14 mouse cellular contexts compared by ENCODE assay signal in the genomic region with DNA sequence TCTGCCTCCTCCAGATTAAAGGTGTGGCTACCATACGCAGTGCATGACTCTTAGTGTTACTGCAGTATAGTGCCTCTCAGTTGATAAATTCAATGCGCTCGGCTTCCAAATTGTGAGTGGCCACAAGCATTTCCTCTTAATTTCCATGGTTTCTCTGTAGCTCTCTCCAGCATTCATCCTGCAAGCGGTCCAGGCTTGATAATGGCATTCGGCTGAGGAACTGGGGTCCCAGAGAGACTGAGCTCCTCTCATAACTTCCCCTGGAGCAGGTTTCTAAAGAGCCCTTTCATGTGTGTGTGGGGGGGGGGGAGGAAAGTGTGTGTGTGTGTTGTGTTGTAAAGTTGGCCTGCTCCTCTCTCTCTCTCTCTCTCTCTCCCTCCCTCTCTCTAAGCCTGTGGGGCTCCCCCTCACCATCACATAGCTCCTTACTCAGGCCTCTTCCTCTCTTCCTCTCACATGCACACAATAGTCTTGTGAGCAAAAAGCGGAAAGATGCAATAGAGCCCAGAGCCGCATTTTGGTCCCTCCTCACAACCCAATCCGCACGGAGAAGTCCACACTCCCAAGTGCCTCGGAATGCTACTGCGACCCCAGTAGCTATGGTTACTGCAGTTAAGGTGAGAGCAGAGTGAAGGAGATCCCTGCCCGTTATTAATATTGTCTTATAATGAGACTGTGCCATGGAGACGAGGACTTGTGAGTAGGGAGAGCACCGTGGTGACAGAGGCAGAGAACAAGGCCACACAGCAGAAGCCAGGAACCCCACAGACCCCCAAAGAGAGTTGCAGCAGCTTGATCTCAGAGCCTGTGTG. TPM values are rescaled to one million over a fixed set of nuclear protein-coding genes. Genes with fewer than 3 reads are reported as not detected.
DNase-seq lines count a peak whose midpoint lies in the region; ATAC-seq and TF ChIP-seq lines count a peak whose summit lies in the region.
"Had no signal": no experiment of that assay in that cellular context is flagged by ENCODE, and none has a peak within 500 bp of the region (broad histone marks: within the 10 kb centered on the region; RNA-seq: fewer than 3 reads in every experiment).

No protein-coding gene starts in this region.

- H3K9me3 ChIP-seq in midbrain, embryonic 13.5 days, result no peaks in the 10 kb centered on the region
- no peaks in the 10 kb centered on the region for H3K9me3 ChIP-seq in midbrain, embryonic 14.5 days (ENCODE audit: control insufficient read depth, low read length)
- H3K9me3 ChIP-seq in embryonic facial prominence, embryonic 13.5 days, result no peaks in the 10 kb centered on the region
- no peaks in the 10 kb centered on the region for H3K9me3 ChIP-seq in liver, postnatal 0 days (ENCODE audit: low read length)
- H3K9me3 ChIP-seq: heart, embryonic 13.5 days; liver, embryonic 15.5 days had no signal

- H3K27me3 ChIP-seq in midbrain, embryonic 13.5 days, result no peaks in the 10 kb centered on the region
- no peaks in the 10 kb centered on the region for H3K27me3 ChIP-seq in midbrain, embryonic 14.5 days (ENCODE audit: control insufficient read depth, insufficient read depth, low read length)
- no peaks in the 10 kb centered on the region for H3K27me3 ChIP-seq in embryonic facial prominence, embryonic 13.5 days
- H3K27me3 ChIP-seq in splenic B cell, adult 2 months (ENCODE audit: control insufficient read depth, insufficient read depth, low read length, poor library complexity, severe bottlenecking), result no peaks in the 10 kb centered on the region
- H3K27me3 ChIP-seq in liver, postnatal 0 days (ENCODE audit: insufficient read depth, low read length), result no peaks in the 10 kb centered on the region
- H3K27me3 ChIP-seq: liver, embryonic 15.5 days had no signal

- no peak overlapping the region for H3K4me2 ChIP-seq in midbrain, embryonic 13.5 days (replicated peaks)
- H3K4me2 ChIP-seq in midbrain, embryonic 14.5 days (ENCODE audit: low read length), result no peak overlapping the region
- no peak overlapping the region for H3K4me2 ChIP-seq in embryonic facial prominence, embryonic 13.5 days
- H3K4me2 ChIP-seq in liver, postnatal 0 days (ENCODE audit: low read depth, low read length), result no peak overlapping the region
- H3K4me2 ChIP-seq: heart, embryonic 13.5 days; liver, embryonic 15.5 days had no signal

- WGBS in midbrain, embryonic 13.5 days, result 54% methylated on average over 14 of the region's 14 CpGs
- 60% methylated on average over 14 of the region's 14 CpGs for WGBS in midbrain, embryonic 14.5 days
- 47% methylated on average over 14 of the region's 14 CpGs for WGBS in embryonic facial prominence, embryonic 13.5 days
- WGBS in liver, postnatal 0 days (ENCODE audit: insufficient replicate concordance), result 51% methylated on average over 14 of the region's 14 CpGs

- TF ChIP-seq EP300 in liver, postnatal 0 days (IDR thresholded peaks at IDR 0.05; ENCODE audit: low read depth), result no peak

- intact Hi-C loops in gastrocnemius, postnatal 36 days (cut with DNase I), result loop anchor here (5.0 kb wide), 1 partner anchor 41 kb away; no protein-coding TSS in a partner anchor

- H3K9ac ChIP-seq in midbrain, embryonic 13.5 days (replicated peaks), result no peak overlapping the region
- no peak overlapping the region for H3K9ac ChIP-seq in midbrain, embryonic 14.5 days (replicated peaks; ENCODE audit: low read length)
- H3K9ac ChIP-seq in embryonic facial prominence, embryonic 13.5 days, result no peak overlapping the region
- no peak overlapping the region for H3K9ac ChIP-seq in liver, postnatal 0 days (replicated peaks)
- H3K9ac ChIP-seq: heart, embryonic 13.5 days; liver, embryonic 15.5 days had no signal

- no peaks in the 10 kb centered on the region for H3K36me3 ChIP-seq in midbrain, embryonic 13.5 days
- H3K36me3 ChIP-seq in midbrain, embryonic 14.5 days (ENCODE audit: control insufficient read depth, insufficient read depth, low read length), result no peaks in the 10 kb centered on the region
- no peaks in the 10 kb centered on the region for H3K36me3 ChIP-seq in embryonic facial prominence, embryonic 13.5 days
- H3K36me3 ChIP-seq in splenic B cell, adult 2 months (ENCODE audit: control insufficient read depth, insufficient read depth, low read length, poor library complexity, severe bottlenecking), result no peaks in the 10 kb centered on the region
- H3K36me3 ChIP-seq in liver, postnatal 0 days (replicated peaks; ENCODE audit: insufficient read depth, low read length), result no peaks in the 10 kb centered on the region
- H3K36me3 ChIP-seq: heart, embryonic 13.5 days; liver, embryonic 15.5 days had no signal

- no peak overlapping the region for H3K27ac ChIP-seq in midbrain, embryonic 13.5 days
- H3K27ac ChIP-seq in midbrain, embryonic 14.5 days (replicated peaks; ENCODE audit: low read depth, low read length), result no peak overlapping the region
- H3K27ac ChIP-seq in embryonic facial prominence, embryonic 13.5 days, result peak overlapping the region; percentile 48; the same call in 1 of the 2 replicates
- no peak overlapping the region for H3K27ac ChIP-seq in liver, postnatal 0 days (ENCODE audit: low read depth)
- H3K27ac ChIP-seq: heart, embryonic 13.5 days; kidney, postnatal 0 days; liver, embryonic 15.5 days had no signal

- ATAC-seq in midbrain, embryonic 13.5 days, result 0 out of 2 replicates have a peak, but pooled peaks have one; percentile 30
- ATAC-seq in midbrain, embryonic 14.5 days (ENCODE audit: low FRiP score, low TSS enrichment), result no peak
- no peak for ATAC-seq in embryonic facial prominence, embryonic 13.5 days (ENCODE audit: insufficient number of reproducible peaks, insufficient read depth, low FRiP score, low TSS enrichment, low read depth)
- peak; percentile 35 for ATAC-seq in inflammation-experienced regulatory T-cells, adult 6 months
- no peak for ATAC-seq in liver, postnatal 0 days
- ATAC-seq: CD4-positive, CD25-positive, alpha-beta regulatory T cell, adult 4 months had no signal

- H3K4me1 ChIP-seq in midbrain, embryonic 13.5 days (replicated peaks), result peaks cover 7% of the 10 kb centered on the region
- H3K4me1 ChIP-seq in midbrain, embryonic 14.5 days (ENCODE audit: control insufficient read depth, insufficient read depth, low read length), result peaks cover 4% of the 10 kb centered on the region; the same call in 1 of the 2 replicates
- peaks cover 34% of the 10 kb centered on the region for H3K4me1 ChIP-seq in embryonic facial prominence, embryonic 13.5 days
- peaks cover 8% of the 10 kb centered on the region; the same call in 1 of the 2 replicates for H3K4me1 ChIP-seq in liver, postnatal 0 days (ENCODE audit: insufficient read depth)

- TF ChIP-seq CTCF in liver, postnatal 0 days (IDR thresholded peaks at IDR 0.05; ENCODE audit: low read depth), result no peak

- DNase-seq in midbrain, embryonic 14.5 days, result no peak
- DNase-seq in splenic B cell, adult 2 months (ENCODE audit: low read depth, low spot score), result peak; percentile 48
- no peak for DNase-seq in liver, postnatal 0 days
- no peak for DNase-seq in gastrocnemius, postnatal 36 days
- DNase-seq: cerebellum, adult 18-20 months; thymus, postnatal 14 days had no signal

- H3K4me3 ChIP-seq in midbrain, embryonic 13.5 days (replicated peaks), result no peak overlapping the region
- H3K4me3 ChIP-seq in midbrain, embryonic 14.5 days (replicated peaks; ENCODE audit: low read depth, low read length), result no peak overlapping the region
- no peak overlapping the region for H3K4me3 ChIP-seq in embryonic facial prominence, embryonic 13.5 days
- H3K4me3 ChIP-seq in liver, postnatal 0 days (ENCODE audit: low read depth, low read length), result no peak overlapping the region
- H3K4me3 ChIP-seq: heart, embryonic 13.5 days; liver, embryonic 15.5 days; myocyte had no signal

RNA-seq across cellular contexts. Expression of a gene that starts 52.3 kb away (rescaled TPM):
- polyA plus RNA-seq in midbrain, embryonic 13.5 days (2015; fragmentation: Nextera tagmentation; extraction: Ambion mirVana), result 9.0 and 10.0 TPM in 2 replicates
- 5.2 and 10.8 TPM in 2 replicates for polyA plus RNA-seq in midbrain, embryonic 14.5 days (2014; fragmentation: Nextera tagmentation; extraction: Ambion mirVana)
- 35.4 and 37.8 TPM in 2 replicates for polyA plus RNA-seq in embryonic facial prominence, embryonic 13.5 days (2015; fragmentation: Nextera tagmentation; extraction: Ambion mirVana)
- polyA plus RNA-seq in inflammation-experienced regulatory T-cells, adult 6 months (2017; shearing (Covaris generic)), result 10 to 100 TPM; 13.2 to 20.4 (median 15.1) TPM
- polyA plus RNA-seq in liver, postnatal 0 days (2015; fragmentation: Nextera tagmentation; extraction: Ambion mirVana), result 5.1 and 6.2 TPM in 2 replicates
- total RNA-seq in gastrocnemius, postnatal 36 days (2021), result 1 to 10 TPM; 7.7 to 8.9 TPM

RNA-seq across cellular contexts. Expression of a gene that starts 60.0 kb away (rescaled TPM):
- polyA plus RNA-seq in midbrain, embryonic 13.5 days (2015; fragmentation: Nextera tagmentation; extraction: Ambion mirVana), result 103 TPM in 2 replicates
- polyA plus RNA-seq in midbrain, embryonic 14.5 days (2014; fragmentation: Nextera tagmentation; extraction: Ambion mirVana), result 99.3 and 114 TPM in 2 replicates
- polyA plus RNA-seq in embryonic facial prominence, embryonic 13.5 days (2015; fragmentation: Nextera tagmentation; extraction: Ambion mirVana), result 141 and 145 TPM in 2 replicates
- 100 to 1,000 TPM in 1 of 3 experiments, 10 to 100 TPM in 2; 74.0 to 102 (median 82.1) TPM for polyA plus RNA-seq in inflammation-experienced regulatory T-cells, adult 6 months (2017; shearing (Covaris generic))
- polyA plus RNA-seq in liver, postnatal 0 days (2015; fragmentation: Nextera tagmentation; extraction: Ambion mirVana), result 40.0 and 42.3 TPM in 2 replicates
- 10 to 100 TPM; 22.0 to 24.0 TPM for total RNA-seq in gastrocnemius, postnatal 36 days (2021)

Comparison
In these comparisons a context has a peak if more than half of its experiments do, and no peak if none do; other contexts are left out.
1. ATAC-seq: peak in midbrain, embryonic 13.5 days (single experiment) and inflammation-experienced regulatory T-cells, adult 6 months (single experiment); none in midbrain, embryonic 14.5 days (single experiment), embryonic facial prominence, embryonic 13.5 days (single experiment) and liver, postnatal 0 days (single experiment).